Mouse (Mus musculus): ENCODE data around the gene Olfr99.

- no peak for TF ChIP-seq CTCF (IDR thresholded peaks at IDR 0.05; ENCODE audit: low read depth, low read length)
- no peak for TF ChIP-seq POLR2A (IDR thresholded peaks at IDR 0.05; ENCODE audit: insufficient read depth, low read length)
Observed at GRCm38 (mm10) chr17:37242198-37242597, 41.1 kb downstream of the Olfr99 start.

Measured in ES-Bruce4 (cell line).